Mouse (Mus musculus): ENCODE results near the gene Ankrd28.

DNA sequence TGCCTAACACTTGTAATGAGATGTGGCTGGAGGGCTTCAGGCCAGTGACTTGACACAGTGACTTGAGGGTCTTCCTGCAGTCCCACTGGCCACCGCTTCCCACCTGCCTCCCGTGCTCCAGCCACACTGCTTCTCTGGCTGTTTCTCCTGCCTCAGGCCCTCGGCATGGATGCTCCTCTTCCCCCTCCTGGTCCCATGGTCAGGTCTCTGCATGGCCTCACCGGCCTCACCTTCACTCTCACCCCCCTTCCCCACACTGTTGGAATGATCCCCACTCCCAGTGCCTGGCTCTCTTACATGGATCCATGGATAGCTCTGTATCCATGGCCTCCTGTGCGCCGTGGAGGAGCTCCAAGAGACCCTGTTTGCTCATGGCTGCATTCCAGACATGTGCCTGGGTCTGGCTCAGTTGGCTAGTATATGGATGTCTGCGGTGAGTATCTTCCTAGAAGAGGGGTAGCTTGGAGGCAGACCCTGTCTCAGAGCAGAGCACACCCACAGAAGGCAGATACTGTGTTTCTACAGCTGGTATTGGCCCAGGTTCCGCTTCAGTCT, 172.2 kb downstream of the Ankrd28 start:
- TF ChIP-seq CTCF (IDR thresholded peaks at IDR 0.05; ENCODE audit: control insufficient read depth, insufficient read depth, insufficient read length) (no peak), MYOD1 (IDR thresholded peaks at IDR 0.05; ENCODE audit: control insufficient read depth, insufficient read length, low read depth) (no peak), MAX (IDR thresholded peaks at IDR 0.05) (no peak), CEBPB (IDR thresholded peaks at IDR 0.05; ENCODE audit: low read depth) (no peak), USF1 (IDR thresholded peaks at IDR 0.05; ENCODE audit: low read depth) (no peak), FOSL1 (IDR thresholded peaks at IDR 0.05; ENCODE audit: insufficient read depth, low read length, poor library complexity, severe bottlenecking) (no peak)
